Comparison of ENCODE assay signal across 10 mouse cellular contexts in the genomic region with DNA sequence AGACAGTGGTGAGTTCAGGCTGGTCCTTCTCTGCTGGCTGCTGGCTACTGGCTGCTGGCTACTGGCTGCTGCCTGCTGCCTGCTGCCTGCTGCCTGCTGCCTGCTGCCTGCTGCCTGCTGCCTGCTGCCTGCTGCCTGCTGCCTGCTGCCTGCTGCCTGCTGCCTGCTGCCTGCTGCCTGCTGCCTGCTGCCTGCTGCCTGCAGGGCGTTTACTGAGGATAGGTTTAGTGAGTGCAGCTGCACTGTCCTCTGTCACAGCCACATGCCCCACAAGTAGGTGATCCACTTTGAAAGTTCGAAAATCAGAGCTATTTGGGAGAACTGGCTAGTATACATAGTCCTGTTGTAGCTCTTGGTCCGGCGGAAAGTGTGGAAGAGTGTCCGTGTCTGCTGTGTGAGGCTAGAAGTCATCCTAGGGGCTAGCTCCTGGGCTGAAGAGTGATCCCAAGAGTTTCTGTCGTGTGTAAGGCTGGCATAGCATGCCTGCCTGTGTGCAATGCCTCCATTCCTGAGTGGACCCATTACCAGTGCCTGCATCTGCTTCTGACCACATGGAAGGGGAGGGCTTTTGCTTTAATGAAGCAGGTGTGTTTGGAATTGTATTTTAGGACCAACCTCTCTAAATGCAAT. TPM values are rescaled to one million over a fixed set of nuclear protein-coding genes. Genes with fewer than 3 reads are reported as not detected.
DNase-seq lines count a peak whose midpoint lies in the region; ATAC-seq and TF ChIP-seq lines count a peak whose summit lies in the region.
"Had no signal": no experiment of that assay in that cellular context is flagged by ENCODE, and none has a peak within 500 bp of the region (broad histone marks: within the 10 kb centered on the region; RNA-seq: fewer than 3 reads in every experiment).

No protein-coding gene starts in this region.

- no peak for TF ChIP-seq POLR2A in brain, embryonic 14.5 days (IDR thresholded peaks at IDR 0.05; ENCODE audit: borderline replicate concordance, extremely low read depth, insufficient read depth, insufficient read length, poor library complexity, severe bottlenecking)
- no peak for TF ChIP-seq POLR2A in limb, embryonic 14.5 days (IDR thresholded peaks at IDR 0.05; ENCODE audit: borderline replicate concordance, extremely low read depth, insufficient read depth, insufficient read length)

- H3K4me2 ChIP-seq in intestine, embryonic 16.5 days (ENCODE audit: low read depth, low read length): no peak overlapping the region
- no peak overlapping the region for H3K4me2 ChIP-seq in intestine, embryonic 15.5 days (replicated peaks)
- no peak overlapping the region for H3K4me2 ChIP-seq in limb, embryonic 14.5 days (replicated peaks; ENCODE audit: low read depth, low read length, severe bottlenecking)

- H3K36me3 ChIP-seq in intestine, embryonic 16.5 days (ENCODE audit: control insufficient read depth, insufficient read depth, low read length): no peaks in the 10 kb centered on the region; the same call in 1 of the 2 replicates
- H3K36me3 ChIP-seq in intestine, embryonic 15.5 days: no peaks in the 10 kb centered on the region
- peaks cover 16% of the 10 kb centered on the region for H3K36me3 ChIP-seq in limb, embryonic 14.5 days (ENCODE audit: control insufficient read depth, insufficient read depth, low read length)

- 0 out of 2 replicates have a peak overlapping the region, but pooled peaks have one; percentile 27 for H3K27ac ChIP-seq in intestine, embryonic 16.5 days (ENCODE audit: low read length)
- no peak overlapping the region for H3K27ac ChIP-seq in intestine, embryonic 15.5 days
- peak overlapping the region; percentile 43; the same call in 1 of the 2 replicates for H3K27ac ChIP-seq in limb, embryonic 14.5 days (replicated peaks; ENCODE audit: low read depth, low read length)

- no peaks in the 10 kb centered on the region for H3K9me3 ChIP-seq in intestine, embryonic 16.5 days (ENCODE audit: control insufficient read depth, low read length)
- H3K9me3 ChIP-seq in intestine, embryonic 15.5 days: no peaks in the 10 kb centered on the region
- no peaks in the 10 kb centered on the region for H3K9me3 ChIP-seq in limb, embryonic 14.5 days (ENCODE audit: control insufficient read depth, low read length)
- H3K9me3 ChIP-seq: G1E had no signal

- no peak for TF ChIP-seq CTCF in brain, embryonic 14.5 days (IDR thresholded peaks at IDR 0.05; ENCODE audit: borderline replicate concordance, extremely low read depth, insufficient read depth, insufficient read length)

- peaks cover 22% of the 10 kb centered on the region; the same call in 1 of the 2 replicates for H3K4me1 ChIP-seq in intestine, embryonic 16.5 days (ENCODE audit: control insufficient read depth, insufficient read depth, low read length)
- peaks cover 10% of the 10 kb centered on the region; the same call in 1 of the 2 replicates for H3K4me1 ChIP-seq in intestine, embryonic 15.5 days (replicated peaks)
- H3K4me1 ChIP-seq in limb, embryonic 14.5 days (ENCODE audit: control insufficient read depth, insufficient read depth, low read length): no peaks in the 10 kb centered on the region

- H3K4me3 ChIP-seq in intestine, embryonic 16.5 days (ENCODE audit: low read length): no peak overlapping the region
- H3K4me3 ChIP-seq in intestine, embryonic 15.5 days (replicated peaks): no peak overlapping the region
- H3K4me3 ChIP-seq in limb, embryonic 14.5 days (replicated peaks; ENCODE audit: low read length): no peak overlapping the region

- H3K9ac ChIP-seq in intestine, embryonic 16.5 days (ENCODE audit: low read depth, low read length): no peak overlapping the region
- H3K9ac ChIP-seq in intestine, embryonic 15.5 days: no peak overlapping the region
- H3K9ac ChIP-seq in limb, embryonic 14.5 days (ENCODE audit: low read depth, low read length, severe bottlenecking): no peak overlapping the region
- H3K9ac ChIP-seq: forebrain, postnatal 0 days had no signal

- peak; percentile 8 for DNase-seq in 416B (ENCODE audit: low read depth)
- peak; percentile 19 for DNase-seq in brain, embryonic 14.5 days (ENCODE audit: low read depth)
- no peak for DNase-seq in limb, embryonic 14.5 days (ENCODE audit: low spot score)
- DNase-seq in urinary bladder, postnatal 14 days (ENCODE audit: low spot score): no peak
- no peak for DNase-seq in cerebellum, adult 9-10 months

- ATAC-seq in intestine, embryonic 16.5 days: no peak
- no peak for ATAC-seq in intestine, embryonic 15.5 days
- ATAC-seq in limb, embryonic 14.5 days (ENCODE audit: low FRiP score, low read depth): no peak
- ATAC-seq in inflammation-experienced regulatory T-cells, adult 6 months: no peak

- WGBS in intestine, embryonic 16.5 days: 75% methylated on average over 6 of the region's 6 CpGs
- 79% methylated on average over 6 of the region's 6 CpGs for WGBS in intestine, embryonic 15.5 days
- 70% methylated on average over 6 of the region's 6 CpGs for WGBS in limb, embryonic 14.5 days

- H3K27me3 ChIP-seq in intestine, embryonic 16.5 days (replicated peaks; ENCODE audit: control insufficient read depth, insufficient read depth, low read length): no peaks in the 10 kb centered on the region
- no peaks in the 10 kb centered on the region for H3K27me3 ChIP-seq in intestine, embryonic 15.5 days (replicated peaks)
- H3K27me3 ChIP-seq in limb, embryonic 14.5 days (ENCODE audit: control insufficient read depth, insufficient read depth, low read length): no peaks in the 10 kb centered on the region

RNA-seq across cellular contexts. Expression of a gene that starts 45.2 kb away (rescaled TPM):
- 52.6 and 61.6 TPM in 2 replicates for polyA plus RNA-seq in intestine, embryonic 16.5 days (2015; fragmentation: Nextera tagmentation; extraction: Ambion mirVana)
- polyA plus RNA-seq in intestine, embryonic 15.5 days (2015; fragmentation: Nextera tagmentation; extraction: Ambion mirVana): 49.8 and 55.9 TPM in 2 replicates
- 8.8 and 11.5 TPM in 2 replicates for polyA plus RNA-seq in brain, embryonic 14.5 days (2012; rRNA removed)
- 39.1 and 41.3 TPM in 2 replicates for polyA plus RNA-seq in limb, embryonic 14.5 days (2012; rRNA removed)
- polyA plus RNA-seq in limb, embryonic 14.5 days (2014; fragmentation: Nextera tagmentation; extraction: Ambion mirVana): 41.9 and 43.4 TPM in 2 replicates
- 1 to 10 TPM; 2.1 to 2.6 (median 2.6) TPM for polyA plus RNA-seq in inflammation-experienced regulatory T-cells, adult 6 months (2017; shearing (Covaris generic))

RNA-seq across cellular contexts. Expression of a gene that starts 54.8 kb away (rescaled TPM):
- polyA plus RNA-seq in intestine, embryonic 16.5 days (2015; fragmentation: Nextera tagmentation; extraction: Ambion mirVana): 3.5 and 4.0 TPM in 2 replicates
- 4.8 and 4.9 TPM in 2 replicates for polyA plus RNA-seq in intestine, embryonic 15.5 days (2015; fragmentation: Nextera tagmentation; extraction: Ambion mirVana)
- 0.81 and 1.6 TPM in 2 replicates for polyA plus RNA-seq in brain, embryonic 14.5 days (2012; rRNA removed)
- polyA plus RNA-seq in limb, embryonic 14.5 days (2012; rRNA removed): 4.4 and 4.7 TPM in 2 replicates
- 3.3 and 3.6 TPM in 2 replicates for polyA plus RNA-seq in limb, embryonic 14.5 days (2014; fragmentation: Nextera tagmentation; extraction: Ambion mirVana)
- 10 to 100 TPM; 11.8 to 16.8 (median 16.3) TPM for polyA plus RNA-seq in inflammation-experienced regulatory T-cells, adult 6 months (2017; shearing (Covaris generic))

Comparison
In these comparisons a context has a peak if more than half of its experiments do, and no peak if none do; other contexts are left out.
1. DNase-seq: peak in 416B (single experiment) and brain, embryonic 14.5 days (single experiment); none in limb, embryonic 14.5 days (single experiment), urinary bladder, postnatal 14 days (single experiment) and cerebellum, adult 9-10 months (single experiment).